Mouse (Mus musculus): ENCODE measurements around the gene Neurod4. TPM values are rescaled to one million over a fixed set of nuclear protein-coding genes. Genes with fewer than 3 reads are reported as not detected.

Gene Neurod4
- polyA plus RNA-seq, 1 experiment from 2014 or later: not detected

GRCm38 (mm10) chr10:130232117-130232516 lies 47.9 kb downstream of the Neurod4 start:
- H3K9ac ChIP-seq: no peak overlapping the region
- no peak for ATAC-seq (ENCODE audit: extremely low read depth, insufficient number of reproducible peaks, low FRiP score, low TSS enrichment)
- H3K36me3 ChIP-seq: no peaks in the 10 kb centered on the region
- WGBS: 52% methylated on average over 1 of the region's 1 CpGs
- no peaks in the 10 kb centered on the region for H3K27me3 ChIP-seq (replicated peaks)
- H3K27ac ChIP-seq (replicated peaks): no peak overlapping the region
- H3K4me2 ChIP-seq: no peak overlapping the region
- no peak overlapping the region for H3K4me3 ChIP-seq
- H3K9me3 ChIP-seq: no peaks in the 10 kb centered on the region
- no peaks in the 10 kb centered on the region for H3K4me1 ChIP-seq

GRCm38 (mm10) chr10:130229584-130229983 lies 50.5 kb downstream of the Neurod4 start:
- H3K27ac ChIP-seq (replicated peaks): no peak overlapping the region
- no peak overlapping the region for H3K4me2 ChIP-seq
- no peak overlapping the region for H3K4me3 ChIP-seq
- H3K27me3 ChIP-seq (replicated peaks): no peaks in the 10 kb centered on the region
- H3K9ac ChIP-seq: no peak overlapping the region
- WGBS: 71% methylated on average over 5 of the region's 5 CpGs
- no peaks in the 10 kb centered on the region for H3K9me3 ChIP-seq
- ATAC-seq (ENCODE audit: extremely low read depth, insufficient number of reproducible peaks, low FRiP score, low TSS enrichment): no peak
- no peaks in the 10 kb centered on the region for H3K36me3 ChIP-seq
- no peaks in the 10 kb centered on the region for H3K4me1 ChIP-seq

DNA sequence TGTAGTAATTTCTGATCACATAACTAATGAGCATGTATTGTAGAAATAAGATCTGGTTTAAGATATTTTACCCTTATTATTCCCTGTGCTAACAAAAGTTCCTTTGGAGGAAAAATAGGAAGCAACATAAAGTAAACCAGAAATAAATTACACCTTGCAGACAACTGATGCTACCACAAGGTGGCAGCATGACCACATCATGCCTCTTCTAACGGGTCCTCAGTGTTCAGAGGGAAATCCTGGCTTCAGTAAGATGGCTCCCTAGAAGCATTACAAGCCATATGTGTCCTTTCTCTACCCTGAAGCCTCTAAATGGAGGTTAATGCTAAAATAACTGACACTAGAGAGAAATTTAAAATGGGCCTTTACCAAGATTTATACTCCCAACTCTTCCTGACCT lies 51.8 kb downstream of the Neurod4 start:
- H3K9me3 ChIP-seq: no peaks in the 10 kb centered on the region
- no peak overlapping the region for H3K4me2 ChIP-seq
- H3K4me1 ChIP-seq: no peaks in the 10 kb centered on the region
- no peak overlapping the region for H3K27ac ChIP-seq (replicated peaks)
- no peaks in the 10 kb centered on the region for H3K36me3 ChIP-seq
- ATAC-seq (ENCODE audit: extremely low read depth, insufficient number of reproducible peaks, low FRiP score, low TSS enrichment): no peak
- H3K4me3 ChIP-seq: no peak overlapping the region
- 0% methylated on average over 1 of the region's 1 CpGs for WGBS
- no peak overlapping the region for H3K9ac ChIP-seq
- no peaks in the 10 kb centered on the region for H3K27me3 ChIP-seq (replicated peaks)

GRCm38 (mm10) chr10:130225034-130225433 lies 55.0 kb downstream of the Neurod4 start:
- H3K36me3 ChIP-seq: no peaks in the 10 kb centered on the region
- no peaks in the 10 kb centered on the region for H3K9me3 ChIP-seq
- H3K4me2 ChIP-seq: no peak overlapping the region
- H3K4me1 ChIP-seq: no peaks in the 10 kb centered on the region
- ATAC-seq (ENCODE audit: extremely low read depth, insufficient number of reproducible peaks, low FRiP score, low TSS enrichment): no peak
- H3K4me3 ChIP-seq: no peak overlapping the region
- H3K27me3 ChIP-seq (replicated peaks): no peaks in the 10 kb centered on the region
- H3K9ac ChIP-seq: no peak overlapping the region
- H3K27ac ChIP-seq (replicated peaks): no peak overlapping the region
- 55% methylated on average over 3 of the region's 3 CpGs for WGBS

Other genes starting within 250 kb of the Neurod4 start
- gene Olfr821, start 249.9 kb downstream of the Neurod4 start, polyA plus RNA-seq (2015; fragmentation: Nextera tagmentation; extraction: Ambion mirVana): not detected in 2 replicates
- gene Olfr822, start 209.0 kb downstream of the Neurod4 start, polyA plus RNA-seq (2015; fragmentation: Nextera tagmentation; extraction: Ambion mirVana): not detected in 2 replicates
- not detected in 2 replicates for gene Olfr823, start 164.9 kb downstream of the Neurod4 start, polyA plus RNA-seq (2015; fragmentation: Nextera tagmentation; extraction: Ambion mirVana)
- gene Olfr824, start 150.2 kb downstream of the Neurod4 start, polyA plus RNA-seq (2015; fragmentation: Nextera tagmentation; extraction: Ambion mirVana): not detected in 2 replicates
- not detected in 2 replicates for gene Olfr825, start 113.5 kb downstream of the Neurod4 start, polyA plus RNA-seq (2015; fragmentation: Nextera tagmentation; extraction: Ambion mirVana)
- not detected in 2 replicates for gene Olfr826, start 96.1 kb downstream of the Neurod4 start, polyA plus RNA-seq (2015; fragmentation: Nextera tagmentation; extraction: Ambion mirVana)
- gene Olfr827, start 65.8 kb downstream of the Neurod4 start, polyA plus RNA-seq (2015; fragmentation: Nextera tagmentation; extraction: Ambion mirVana): not detected in 2 replicates
- 0.28 and 0.34 TPM in 2 replicates for gene Tespa1, start 42.6 kb upstream of the Neurod4 start, polyA plus RNA-seq (2015; fragmentation: Nextera tagmentation; extraction: Ambion mirVana)
- not detected in 2 replicates for gene Vmn2r84, start 114.1 kb upstream of the Neurod4 start, polyA plus RNA-seq (2015; fragmentation: Nextera tagmentation; extraction: Ambion mirVana)
- gene Vmn2r85, start 149.5 kb upstream of the Neurod4 start, polyA plus RNA-seq (2015; fragmentation: Nextera tagmentation; extraction: Ambion mirVana): not detected in 2 replicates
- not detected in 2 replicates for gene Vmn2r86, start 175.8 kb upstream of the Neurod4 start, polyA plus RNA-seq (2015; fragmentation: Nextera tagmentation; extraction: Ambion mirVana)
- not detected in 2 replicates for gene Vmn2r87, start 217.2 kb upstream of the Neurod4 start, polyA plus RNA-seq (2015; fragmentation: Nextera tagmentation; extraction: Ambion mirVana)